Mouse (Mus musculus): ENCODE results near the gene Chrna7. TPM values are rescaled to one million over a fixed set of nuclear protein-coding genes. Genes with fewer than 3 reads are reported as not detected.

The Chrna7 gene
- polyA plus RNA-seq, 2 experiments, result 0.02 TPM; not detected in 1

- ATAC-seq (ENCODE audit: insufficient read depth) (no peak), DNase-seq (ENCODE audit: low read depth in 3 of 3, low spot score in 3 of 3) (no peak)
These were observed 89.8 kb downstream of the Chrna7 start for GRCm38 (mm10) chr7:63122547-63122946.

GRCm38 (mm10) chr7:63113671-63114070, 98.7 kb downstream of the Chrna7 start:
- ATAC-seq (ENCODE audit: insufficient read depth) (no peak), DNase-seq (ENCODE audit: low read depth in 3 of 3, low spot score in 3 of 3) (no peak)
- no peak for TF ChIP-seq CTCF (IDR thresholded peaks at IDR 0.05; ENCODE audit: low read depth)
- TF ChIP-seq EP300 (IDR thresholded peaks at IDR 0.05; ENCODE audit: low read depth), result no peak
- Histone ChIP-seq H3K9me3 (ENCODE audit: control insufficient read depth, low read length) (no peaks in the 10 kb centered on the region), H3K4me2 (ENCODE audit: low read depth) (no peak overlapping the region), H3K27ac (no peak overlapping the region), H3K36me3 (replicated peaks; ENCODE audit: control insufficient read depth, insufficient read depth, low read depth) (no peaks in the 10 kb centered on the region), H3K4me3 (ENCODE audit: insufficient read depth in 1 of 2, low read depth in 2 of 2, low read length in 2 of 2) (no peak overlapping the region), H3K9ac (replicated peaks) (no peak overlapping the region), H3K27me3 (ENCODE audit: control insufficient read depth, insufficient read depth, low read length) (no peaks in the 10 kb centered on the region), H3K4me1 (replicated peaks; ENCODE audit: control insufficient read depth in 2 of 2, insufficient read depth in 2 of 2, low read length in 1 of 2) (no peaks in the 10 kb centered on the region)
- 17% methylated on average over 2 of the region's 2 CpGs for WGBS (ENCODE audit: insufficient replicate concordance)

More at GRCm38 (mm10) chr7:63122547-63122946, 89.8 kb downstream of the Chrna7 start:
- Histone ChIP-seq H3K4me3 (ENCODE audit: insufficient read depth in 1 of 2, low read depth in 2 of 2, low read length in 2 of 2) (no peak overlapping the region), H3K9ac (replicated peaks) (no peak overlapping the region), H3K27ac (no peak overlapping the region), H3K4me1 (replicated peaks; ENCODE audit: control insufficient read depth in 2 of 2, insufficient read depth in 2 of 2, low read length in 1 of 2) (no peaks in the 10 kb centered on the region), H3K36me3 (replicated peaks; ENCODE audit: control insufficient read depth, insufficient read depth, low read depth) (no peaks in the 10 kb centered on the region), H3K4me2 (ENCODE audit: low read depth) (no peak overlapping the region), H3K27me3 (ENCODE audit: control insufficient read depth, insufficient read depth, low read length) (no peaks in the 10 kb centered on the region), H3K9me3 (ENCODE audit: control insufficient read depth, low read length) (no peaks in the 10 kb centered on the region)
- WGBS (ENCODE audit: insufficient replicate concordance), result 37% methylated on average over 2 of the region's 2 CpGs
- TF ChIP-seq EP300 (IDR thresholded peaks at IDR 0.05; ENCODE audit: low read depth), result no peak
- TF ChIP-seq CTCF (IDR thresholded peaks at IDR 0.05; ENCODE audit: low read depth), result no peak

- H3K9ac ChIP-seq (replicated peaks), result no peak overlapping the region
- TF ChIP-seq EP300 (IDR thresholded peaks at IDR 0.05; ENCODE audit: low read depth), result no peak
- TF ChIP-seq CTCF (IDR thresholded peaks at IDR 0.05; ENCODE audit: low read depth), result no peak
- H3K4me1 ChIP-seq (replicated peaks; ENCODE audit: control insufficient read depth in 2 of 2, insufficient read depth in 2 of 2, low read length in 1 of 2), result no peaks in the 10 kb centered on the region
- H3K4me2 ChIP-seq (ENCODE audit: low read depth), result no peak overlapping the region
- H3K36me3 ChIP-seq (replicated peaks; ENCODE audit: control insufficient read depth, insufficient read depth, low read depth), result no peaks in the 10 kb centered on the region
- H3K9me3 ChIP-seq (ENCODE audit: control insufficient read depth, low read length), result no peaks in the 10 kb centered on the region
- no peak for DNase-seq (ENCODE audit: low read depth in 3 of 3, low spot score in 3 of 3)
- no peaks in the 10 kb centered on the region for H3K27me3 ChIP-seq (ENCODE audit: control insufficient read depth, insufficient read depth, low read length)
- ATAC-seq (ENCODE audit: insufficient read depth), result no peak
- WGBS (ENCODE audit: insufficient replicate concordance), result 55% methylated on average over 2 of the region's 2 CpGs
- H3K27ac ChIP-seq, result no peak overlapping the region
- H3K4me3 ChIP-seq (ENCODE audit: insufficient read depth in 1 of 2, low read depth in 2 of 2, low read length in 2 of 2), result no peak overlapping the region
These were observed 99.1 kb downstream of the Chrna7 start for GRCm38 (mm10) chr7:63113252-63113651.

GRCm38 (mm10) chr7:63109348-63109747, 103.0 kb downstream of the Chrna7 start:
- Histone ChIP-seq H3K27me3 (ENCODE audit: control insufficient read depth, insufficient read depth, low read length) (no peaks in the 10 kb centered on the region), H3K4me1 (replicated peaks; ENCODE audit: control insufficient read depth in 2 of 2, insufficient read depth in 2 of 2, low read length in 1 of 2) (no peaks in the 10 kb centered on the region), H3K4me2 (ENCODE audit: low read depth) (no peak overlapping the region), H3K9ac (replicated peaks) (no peak overlapping the region), H3K9me3 (ENCODE audit: control insufficient read depth, low read length) (no peaks in the 10 kb centered on the region), H3K36me3 (replicated peaks; ENCODE audit: control insufficient read depth, insufficient read depth, low read depth) (no peaks in the 10 kb centered on the region), H3K4me3 (ENCODE audit: insufficient read depth in 1 of 2, low read depth in 2 of 2, low read length in 2 of 2) (no peak overlapping the region), H3K27ac (no peak overlapping the region)
- 30% methylated on average over 4 of the region's 4 CpGs for WGBS (ENCODE audit: insufficient replicate concordance)
- no peak for ATAC-seq (ENCODE audit: insufficient read depth)
- DNase-seq (ENCODE audit: low read depth in 3 of 3, low spot score in 3 of 3), result no peak
- no peak for TF ChIP-seq CTCF (IDR thresholded peaks at IDR 0.05; ENCODE audit: low read depth)
- no peak for TF ChIP-seq EP300 (IDR thresholded peaks at IDR 0.05; ENCODE audit: low read depth)

GRCm38 (mm10) chr7:63085954-63086353, 126.4 kb downstream of the Chrna7 start:
- no peak for DNase-seq (ENCODE audit: low read depth in 3 of 3, low spot score in 3 of 3)
- Histone ChIP-seq H3K9ac (replicated peaks) (no peak overlapping the region), H3K27ac (no peak overlapping the region), H3K27me3 (ENCODE audit: control insufficient read depth, insufficient read depth, low read length) (no peaks in the 10 kb centered on the region), H3K4me2 (ENCODE audit: low read depth) (no peak overlapping the region), H3K4me1 (replicated peaks; ENCODE audit: control insufficient read depth in 2 of 2, insufficient read depth in 2 of 2, low read length in 1 of 2) (no peaks in the 10 kb centered on the region), H3K36me3 (replicated peaks; ENCODE audit: control insufficient read depth, insufficient read depth, low read depth) (no peaks in the 10 kb centered on the region), H3K4me3 (ENCODE audit: insufficient read depth in 1 of 2, low read depth in 2 of 2, low read length in 2 of 2) (no peak overlapping the region), H3K9me3 (ENCODE audit: control insufficient read depth, low read length) (no peaks in the 10 kb centered on the region)
- WGBS (ENCODE audit: insufficient replicate concordance), result 61% methylated on average over 4 of the region's 4 CpGs
- no peak for TF ChIP-seq CTCF (IDR thresholded peaks at IDR 0.05; ENCODE audit: low read depth)
- no peak for TF ChIP-seq EP300 (IDR thresholded peaks at IDR 0.05; ENCODE audit: low read depth)
- ATAC-seq (ENCODE audit: insufficient read depth), result no peak

Data from liver, embryonic 14.5 days (tissue).